ENCODE assay signal across 17 mouse cellular contexts in genomic region chr1:37630412-37631210, GRCm38 (mm10).
A peak's percentile ranks its signal among the peaks of the same experiment; 100 is the strongest.
DNase-seq lines count a peak whose midpoint lies in the region; ATAC-seq lines count a peak whose summit lies in the region.
"Had no signal": no experiment of that assay in that cellular context is flagged by ENCODE, and none has a peak within 500 bp of the region (broad histone marks: within the 10 kb centered on the region; RNA-seq: fewer than 3 reads in every experiment).

No protein-coding gene starts in this region.

- H3K9me3 ChIP-seq in stomach, embryonic 15.5 days: no peaks in the 10 kb centered on the region
- H3K9me3 ChIP-seq in hindbrain, embryonic 10.5 days: no peaks in the 10 kb centered on the region
- H3K9me3 ChIP-seq: embryonic facial prominence, embryonic 10.5 days; forebrain, embryonic 15.5 days; heart, embryonic 13.5 days; hindbrain, embryonic 13.5 days had no signal

- no peak overlapping the region for H3K9ac ChIP-seq in stomach, embryonic 15.5 days
- H3K9ac ChIP-seq: forebrain, embryonic 15.5 days; heart, embryonic 13.5 days; hindbrain, embryonic 13.5 days had no signal

- 67% methylated on average over 10 of the region's 10 CpGs for WGBS in stomach, embryonic 15.5 days
- WGBS in hindbrain, embryonic 10.5 days: 86% methylated on average over 10 of the region's 10 CpGs

- no peak overlapping the region for H3K4me2 ChIP-seq in stomach, embryonic 15.5 days
- H3K4me2 ChIP-seq: forebrain, embryonic 15.5 days; heart, embryonic 13.5 days; hindbrain, embryonic 13.5 days had no signal

- no peak for ATAC-seq in stomach, embryonic 15.5 days (ENCODE audit: insufficient read depth, low FRiP score, low read depth)
- ATAC-seq: forebrain, embryonic 15.5 days had no signal

- no peak overlapping the region for H3K4me3 ChIP-seq in stomach, embryonic 15.5 days (replicated peaks)
- no peak overlapping the region for H3K4me3 ChIP-seq in hindbrain, embryonic 10.5 days
- H3K4me3 ChIP-seq: embryonic facial prominence, embryonic 10.5 days; forebrain, embryonic 15.5 days; heart, embryonic 13.5 days; hindbrain, embryonic 13.5 days had no signal

- peak overlapping the region; percentile 13; the same call in 1 of the 2 replicates for H3K27ac ChIP-seq in stomach, embryonic 15.5 days
- H3K27ac ChIP-seq in hindbrain, embryonic 10.5 days: no peak overlapping the region
- H3K27ac ChIP-seq: embryonic facial prominence, embryonic 10.5 days; forebrain, embryonic 15.5 days; heart, embryonic 13.5 days; hindbrain, embryonic 13.5 days had no signal

- no peaks in the 10 kb centered on the region for H3K27me3 ChIP-seq in stomach, embryonic 15.5 days (replicated peaks)
- H3K27me3 ChIP-seq in hindbrain, embryonic 10.5 days (ENCODE audit: insufficient read depth, poor library complexity, severe bottlenecking): no peaks in the 10 kb centered on the region
- H3K27me3 ChIP-seq: forebrain, embryonic 15.5 days had no signal

- no peaks in the 10 kb centered on the region for H3K4me1 ChIP-seq in stomach, embryonic 15.5 days
- H3K4me1 ChIP-seq in hindbrain, embryonic 10.5 days (replicated peaks): no peaks in the 10 kb centered on the region
- H3K4me1 ChIP-seq: heart, embryonic 13.5 days; hindbrain, embryonic 13.5 days had no signal

- peak; percentile 46 to 66 for DNase-seq in lung, adult 18-20 months
- DNase-seq in lung, postnatal 14 days: no peak
- peak; percentile 64 for DNase-seq in 416B (ENCODE audit: low read depth)
- peak; percentile 63 for DNase-seq in lung, postnatal 25 days (ENCODE audit: low spot score)
- no peak for DNase-seq in hindbrain, embryonic 10.5 days (ENCODE audit: low spot score)
- no peak for DNase-seq in kidney, adult 11 months
- DNase-seq: adrenal gland, adult 8-10 months; cerebellum, adult 2 months; cerebellum, postnatal 10 days; gastrocnemius, postnatal 36 days; heart, adult 11 months; heart, postnatal 36 days had no signal

- no peaks in the 10 kb centered on the region for H3K36me3 ChIP-seq in stomach, embryonic 15.5 days
- H3K36me3 ChIP-seq in hindbrain, embryonic 10.5 days: no peaks in the 10 kb centered on the region
- H3K36me3 ChIP-seq: embryonic facial prominence, embryonic 10.5 days; forebrain, embryonic 15.5 days; heart, embryonic 13.5 days; hindbrain, embryonic 13.5 days had no signal

Comparison
In these comparisons a context has a peak if more than half of its experiments do, and no peak if none do; other contexts are left out.
1. DNase-seq: peak in lung, adult 18-20 months (2 of 2), 416B (single experiment) and lung, postnatal 25 days (single experiment); none in lung, postnatal 14 days (single experiment), hindbrain, embryonic 10.5 days (single experiment) and kidney, adult 11 months (single experiment).